Mouse (Mus musculus) embryonic facial prominence, embryonic 14.5 days (tissue): ENCODE data around the gene Cadm1. TPM values are rescaled to one million over a fixed set of nuclear protein-coding genes. Genes with fewer than 3 reads are reported as not detected.

Source experiments
- ATAC-seq: fragments of 200-750 bp; cut with Nextera tagmentation; 2 replicates; pipeline ENCODE4 v1.8.0; 2017; ENCODE audit warnings: low read depth, moderate number of reproducible peaks, moderate TSS enrichment
- DNase-seq: peaks from one replicate; pipeline ENCODE4 v3.0.0-alpha.2; 2015; ENCODE audit warnings: low spot score
- H3K27ac ChIP-seq: fragments of 300-500 bp; sonication (generic); replicated peaks from 2 replicates; pipeline ENCODE4 v1.5.1; 2014; ENCODE audit warnings: low read depth, mild to moderate bottlenecking, low read length, moderate library complexity
- H3K27me3 ChIP-seq: fragments of 300-500 bp; sonication (generic); replicated peaks from 2 replicates; pipeline ENCODE4 v1.6.1; 2014; ENCODE audit warnings: low read length; ENCODE audit not compliant: control insufficient read depth, insufficient read depth
- H3K36me3 ChIP-seq: fragments of 300-500 bp; sonication (generic); 2 replicates; pipeline ENCODE4 v1.6.1; 2014; ENCODE audit warnings: low read length, mixed read lengths; ENCODE audit not compliant: control insufficient read depth, insufficient read depth
- H3K4me1 ChIP-seq: fragments of 300-500 bp; sonication (generic); 2 replicates; pipeline ENCODE4 v1.6.1; 2014; ENCODE audit warnings: antibody characterized with exemption, low read length; ENCODE audit not compliant: control insufficient read depth, insufficient read depth
- H3K4me2 ChIP-seq: fragments of 300-500 bp; sonication (generic); 2 replicates; pipeline ENCODE4 v1.6.1; 2014; ENCODE audit warnings: low read depth, mild to moderate bottlenecking, low read length, moderate library complexity, mixed read lengths
- H3K4me3 ChIP-seq: fragments of 300-500 bp; sonication (generic); 2 replicates; pipeline ENCODE4 v1.5.1; 2014; ENCODE audit warnings: low read depth, mild to moderate bottlenecking, low read length
- H3K9ac ChIP-seq: fragments of 300-500 bp; sonication (generic); 2 replicates; pipeline ENCODE4 v1.6.1; 2014; ENCODE audit warnings: low read depth, mild to moderate bottlenecking, low read length, moderate library complexity, mixed read lengths
- H3K9me3 ChIP-seq: fragments of 300-500 bp; sonication (generic); 2 replicates; pipeline ENCODE4 v1.6.1; 2016; ENCODE audit warnings: low read length; ENCODE audit not compliant: control insufficient read depth
- WGBS: fragments of 180-500 bp; shearing (Covaris S2); extraction: QIAGEN DNeasy Blood & Tissue Kit; methylation state at CpG from one replicate; pipeline ENCODE4 v1.1.7; 2014; 5-methylcytosine and 5-hydroxymethylcytosine counted together
- polyA plus RNA-seq: library from polyadenylated mRNA; unstranded; fragments of >200 nt; fragmentation: Nextera tagmentation; extraction: Ambion mirVana; gene quantifications from 2 replicates; pipeline ENCODE4 v1.2.1, GENCODE M21; 2014

The Cadm1 gene
- polyA plus RNA-seq, 1 experiment from 2014 or later: 76.2 TPM

DNA sequence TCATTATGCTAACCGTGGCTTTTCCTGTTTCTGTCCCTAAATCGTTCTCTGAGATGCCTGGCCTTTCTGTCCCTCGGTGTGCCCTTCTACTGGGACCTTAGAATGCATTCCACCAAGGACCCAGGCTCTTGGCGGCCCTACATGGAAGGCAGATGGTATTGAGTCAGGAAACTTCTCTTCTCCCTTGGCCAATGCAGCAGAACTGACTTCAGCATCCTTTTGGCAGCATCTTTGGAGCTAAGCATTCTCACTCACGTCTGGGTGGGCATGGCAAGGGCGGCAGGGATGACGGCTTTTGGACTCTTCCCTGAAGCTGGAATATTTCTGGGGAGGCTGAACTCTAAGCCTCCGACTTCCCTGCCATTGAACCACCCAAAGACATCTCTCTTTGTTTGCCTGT, 350.2 kb downstream of the Cadm1 start:
- Histone ChIP-seq H3K9ac (no peak overlapping the region), H3K4me3 (no peak overlapping the region), H3K27ac (no peak overlapping the region), H3K4me1 (no peaks in the 10 kb centered on the region), H3K4me2 (no peak overlapping the region), H3K9me3 (no peaks in the 10 kb centered on the region), H3K36me3 (no peaks in the 10 kb centered on the region), H3K27me3 (no peaks in the 10 kb centered on the region)
- ATAC-seq (no peak), DNase-seq (no peak)
- WGBS: 84% methylated on average over 8 of the region's 8 CpGs

DNA sequence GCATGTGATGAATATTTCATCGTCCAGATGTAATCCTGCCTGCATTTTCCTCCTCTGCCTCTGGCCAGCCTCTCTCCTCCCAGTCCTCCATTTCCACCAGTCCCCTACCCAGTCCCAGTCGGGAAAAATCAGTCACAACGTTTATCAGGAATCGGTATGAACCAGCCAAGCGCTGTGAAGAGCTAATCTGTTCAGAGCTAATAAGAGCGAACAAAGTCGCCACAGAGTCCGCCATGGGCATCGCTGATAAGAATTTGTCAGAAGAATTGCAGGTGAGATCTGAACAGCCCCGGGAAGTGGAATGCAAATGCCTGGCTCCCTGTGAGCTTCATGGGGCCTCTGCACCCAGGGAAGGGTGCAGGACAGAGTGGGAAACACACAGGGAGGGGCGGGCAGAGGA, 352.4 kb downstream of the Cadm1 start:
- WGBS: 68% methylated on average over 11 of the region's 11 CpGs
- Histone ChIP-seq H3K27me3 (no peaks in the 10 kb centered on the region), H3K9me3 (no peaks in the 10 kb centered on the region), H3K9ac (no peak overlapping the region), H3K4me1 (no peaks in the 10 kb centered on the region), H3K27ac (no peak overlapping the region), H3K4me3 (no peak overlapping the region), H3K36me3 (no peaks in the 10 kb centered on the region), H3K4me2 (no peak overlapping the region)
- ATAC-seq (no peak), DNase-seq (no peak)

DNA sequence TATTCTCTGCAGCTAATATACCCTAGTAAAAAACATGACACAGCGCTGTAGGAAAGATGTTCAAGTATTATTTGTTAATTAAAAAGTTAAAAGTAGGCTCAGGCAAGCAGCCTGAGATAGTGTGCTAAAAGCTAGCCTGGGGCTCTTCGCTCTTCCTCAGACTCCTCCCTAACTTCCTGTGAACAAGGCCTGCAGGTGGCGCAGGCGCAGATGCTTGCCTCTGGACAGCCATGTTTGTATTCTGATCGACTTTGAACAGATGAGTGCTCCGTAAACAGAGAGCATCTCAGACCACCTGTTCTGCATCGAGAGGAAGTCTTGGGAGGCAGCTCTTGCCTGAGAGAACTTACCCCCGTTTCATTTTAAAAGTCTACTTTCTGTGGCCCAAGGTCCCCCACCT, 361.7 kb downstream of the Cadm1 start:
- H3K36me3 ChIP-seq: no peaks in the 10 kb centered on the region
- H3K9me3 ChIP-seq: no peaks in the 10 kb centered on the region
- H3K4me1 ChIP-seq: no peaks in the 10 kb centered on the region; the same call in 1 of the 2 replicates
- DNase-seq (no peak), ATAC-seq (no peak)
- no peak overlapping the region for H3K27ac ChIP-seq
- no peak overlapping the region for H3K9ac ChIP-seq
- no peaks in the 10 kb centered on the region for H3K27me3 ChIP-seq
- WGBS: 75% methylated on average over 8 of the region's 8 CpGs
- H3K4me3 ChIP-seq: no peak overlapping the region
- no peak overlapping the region for H3K4me2 ChIP-seq

DNA sequence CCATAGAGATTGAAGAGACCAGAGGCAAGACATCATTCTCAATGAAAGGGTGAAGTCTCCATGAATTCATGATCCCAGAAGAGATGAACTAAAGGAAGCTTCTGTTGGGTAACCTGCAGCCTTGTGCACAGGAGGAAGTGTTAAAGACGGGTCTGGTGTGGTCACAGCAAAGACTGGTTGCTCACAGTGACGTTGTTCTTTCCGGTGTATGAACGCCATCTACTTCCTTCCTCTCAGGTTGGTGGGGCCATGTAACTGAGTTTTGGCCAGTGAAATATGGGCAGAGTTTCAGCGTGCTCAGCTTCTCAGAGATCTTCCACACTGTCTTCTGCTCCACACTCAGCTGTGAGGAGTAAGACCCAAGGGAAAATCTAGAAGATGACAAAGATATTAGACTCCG, 363.0 kb downstream of the Cadm1 start:
- Histone ChIP-seq H3K4me2 (no peak overlapping the region), H3K36me3 (no peaks in the 10 kb centered on the region), H3K9me3 (no peaks in the 10 kb centered on the region), H3K4me3 (no peak overlapping the region), H3K27me3 (no peaks in the 10 kb centered on the region), H3K9ac (no peak overlapping the region), H3K27ac (no peak overlapping the region), H3K4me1 (no peaks in the 10 kb centered on the region; the same call in 1 of the 2 replicates)
- no peak for DNase-seq
- no peak for ATAC-seq
- 88% methylated on average over 6 of the region's 6 CpGs for WGBS

DNA sequence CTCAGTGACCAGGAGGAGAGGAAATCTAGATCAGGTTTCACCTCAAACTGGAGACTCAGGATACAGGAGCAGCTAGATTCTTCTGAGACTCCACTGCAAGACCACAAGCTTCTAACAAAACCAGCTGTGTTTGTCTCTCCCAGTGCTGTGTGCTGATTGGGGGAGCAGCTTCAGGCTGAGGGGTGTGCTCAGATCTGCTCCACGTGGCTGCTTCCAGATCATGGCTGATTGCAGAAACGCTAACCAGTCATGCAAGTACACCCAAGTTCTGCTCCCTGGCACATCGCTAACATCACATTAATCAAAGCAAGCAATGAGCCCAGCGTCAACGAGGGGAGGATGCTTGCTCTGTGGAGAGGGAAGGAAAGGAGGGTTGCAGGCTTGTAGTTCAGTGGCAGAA, 364.1 kb downstream of the Cadm1 start:
- 14% methylated on average over 5 of the region's 5 CpGs for WGBS
- Histone ChIP-seq H3K27me3 (no peaks in the 10 kb centered on the region), H3K9me3 (no peaks in the 10 kb centered on the region), H3K4me1 (no peaks in the 10 kb centered on the region; the same call in 1 of the 2 replicates), H3K27ac (peak overlapping the region; percentile 10; the same call in 1 of the 2 replicates), H3K4me2 (no peak overlapping the region), H3K4me3 (no peak overlapping the region), H3K36me3 (no peaks in the 10 kb centered on the region), H3K9ac (no peak overlapping the region)
- ATAC-seq (peak; percentile 77), DNase-seq (peak; percentile 81)

DNA sequence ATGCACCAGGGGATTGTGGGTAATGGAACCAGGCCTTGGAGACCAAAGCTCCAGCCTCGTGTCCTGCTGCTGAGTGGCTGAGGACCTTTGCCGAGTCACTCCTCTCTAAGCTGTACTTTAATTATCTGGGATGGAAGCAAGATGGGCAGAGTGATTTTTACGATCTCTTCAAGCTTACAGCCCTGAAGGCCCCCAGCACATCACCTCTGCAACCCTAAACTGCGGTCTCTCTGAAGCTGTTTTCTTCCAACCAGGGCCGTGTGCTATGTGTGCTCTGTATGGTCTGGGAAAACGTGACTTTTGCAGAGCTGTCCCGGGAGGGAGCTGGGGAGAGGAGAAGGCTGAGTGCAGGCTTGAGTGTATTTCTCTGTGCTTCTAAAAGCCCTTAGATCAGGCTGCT, 364.7 kb downstream of the Cadm1 start:
- H3K4me3 ChIP-seq: no peak overlapping the region
- H3K4me1 ChIP-seq: no peaks in the 10 kb centered on the region; the same call in 1 of the 2 replicates
- DNase-seq (no peak), ATAC-seq (no peak)
- H3K9ac ChIP-seq: no peak overlapping the region
- H3K9me3 ChIP-seq: no peaks in the 10 kb centered on the region
- no peaks in the 10 kb centered on the region for H3K27me3 ChIP-seq
- H3K4me2 ChIP-seq: no peak overlapping the region
- no peaks in the 10 kb centered on the region for H3K36me3 ChIP-seq
- 27% methylated on average over 7 of the region's 7 CpGs for WGBS
- H3K27ac ChIP-seq: no peak overlapping the region

DNA sequence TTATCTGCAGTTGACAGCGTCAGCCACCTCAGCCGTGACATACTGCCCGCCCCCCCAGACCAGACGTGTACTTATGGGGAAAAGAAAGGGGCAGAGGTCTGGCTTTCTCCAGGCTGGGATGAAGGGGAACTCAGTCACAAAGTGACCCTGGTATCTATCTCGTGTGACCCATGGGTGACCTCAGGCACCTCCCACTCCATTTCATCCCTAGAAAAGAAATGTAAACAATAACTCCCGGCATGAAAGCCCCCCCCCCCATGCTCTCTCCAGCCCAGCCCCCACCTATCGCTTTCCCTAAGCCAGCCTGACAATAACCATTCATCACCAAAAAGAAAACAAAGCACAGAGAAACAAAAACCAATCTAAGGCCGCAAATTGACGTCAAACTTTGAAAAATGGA, 365.1 kb downstream of the Cadm1 start:
- H3K4me2 ChIP-seq: no peak overlapping the region
- H3K27me3 ChIP-seq: no peaks in the 10 kb centered on the region
- no peak overlapping the region for H3K9ac ChIP-seq
- H3K27ac ChIP-seq: no peak overlapping the region
- H3K9me3 ChIP-seq: no peaks in the 10 kb centered on the region
- DNase-seq (no peak), ATAC-seq (no peak)
- H3K36me3 ChIP-seq: no peaks in the 10 kb centered on the region
- H3K4me1 ChIP-seq: no peaks in the 10 kb centered on the region; the same call in 1 of the 2 replicates
- WGBS: 29% methylated on average over 9 of the region's 9 CpGs
- no peak overlapping the region for H3K4me3 ChIP-seq

DNA sequence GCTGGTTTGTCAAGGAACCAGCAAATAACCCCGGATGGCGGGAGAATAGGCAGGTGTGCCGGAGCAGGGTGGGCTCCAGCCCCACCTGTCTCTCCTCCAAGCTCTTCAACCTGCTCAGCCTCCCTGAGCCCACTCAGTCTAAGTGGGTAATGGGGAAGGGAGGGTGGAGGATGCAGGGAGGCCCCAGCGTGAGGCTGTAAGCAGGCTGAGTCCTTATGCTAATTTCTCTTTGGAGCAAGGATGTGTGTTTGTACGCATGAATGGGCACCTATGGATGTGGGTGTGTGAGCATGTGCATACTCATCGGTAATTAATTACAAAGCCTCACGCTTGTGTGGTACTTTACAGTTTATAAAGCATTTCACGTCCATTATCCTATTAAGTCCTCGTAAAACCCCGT, 370.8 kb downstream of the Cadm1 start:
- no peak for DNase-seq
- Histone ChIP-seq H3K4me2 (no peak overlapping the region), H3K27ac (no peak overlapping the region), H3K4me3 (no peak overlapping the region), H3K9me3 (no peaks in the 10 kb centered on the region), H3K27me3 (no peaks in the 10 kb centered on the region), H3K36me3 (no peaks in the 10 kb centered on the region), H3K9ac (no peak overlapping the region), H3K4me1 (no peaks in the 10 kb centered on the region)
- no peak for ATAC-seq
- 74% methylated on average over 10 of the region's 10 CpGs for WGBS

DNA sequence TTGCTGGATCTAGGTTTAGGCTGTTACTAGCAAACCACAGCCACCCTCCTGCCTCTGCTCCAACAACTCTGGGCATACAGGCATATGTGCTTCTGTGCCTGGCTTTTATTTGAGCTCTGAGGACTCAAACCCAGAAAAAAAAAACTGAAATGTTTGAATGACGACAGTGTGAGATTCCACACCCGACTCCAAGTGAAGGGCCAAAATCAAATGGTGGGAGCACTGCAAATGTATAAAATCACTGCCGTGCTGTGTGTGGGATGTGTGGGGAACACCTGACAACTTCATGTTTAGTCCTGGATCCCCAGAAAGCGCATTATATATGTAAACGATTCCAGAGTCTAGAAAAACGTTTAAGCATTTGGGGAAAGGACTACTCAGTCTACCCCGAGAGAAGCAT, 373.7 kb downstream of the Cadm1 start:
- ATAC-seq (no peak), DNase-seq (no peak)
- no peaks in the 10 kb centered on the region for H3K9me3 ChIP-seq
- H3K4me1 ChIP-seq: no peaks in the 10 kb centered on the region
- WGBS: 55% methylated on average over 7 of the region's 7 CpGs
- H3K36me3 ChIP-seq: no peaks in the 10 kb centered on the region
- H3K4me2 ChIP-seq: no peak overlapping the region
- no peaks in the 10 kb centered on the region for H3K27me3 ChIP-seq
- no peak overlapping the region for H3K4me3 ChIP-seq
- H3K27ac ChIP-seq: no peak overlapping the region
- H3K9ac ChIP-seq: no peak overlapping the region
